Mouse (Mus musculus) hindbrain, embryonic 15.5 days (tissue): ENCODE measurements around the gene Gm3233. TPM values are rescaled to one million over a fixed set of nuclear protein-coding genes. Genes with fewer than 3 reads are reported as not detected.
"Not testable (repeated sequence)": the region's sequence is repeated elsewhere in the genome, so short reads cannot be mapped to it uniquely, and the experiment has no call there.

Source experiments
- ATAC-seq: fragments of 200-750 bp; cut with Nextera tagmentation; 2 replicates; pipeline ENCODE4 v1.8.0; 2017; ENCODE audit warnings: low read depth, moderate number of reproducible peaks, moderate TSS enrichment; ENCODE audit not compliant: low FRiP score
- H3K27ac ChIP-seq: fragments of 300-500 bp; sonication (generic); replicated peaks from 2 replicates; pipeline ENCODE4 v1.5.1; 2015; ENCODE audit warnings: mild to moderate bottlenecking, inconsistent platforms
- H3K27me3 ChIP-seq: fragments of 300-500 bp; sonication (generic); 2 replicates; pipeline ENCODE4 v1.6.1; 2015; ENCODE audit warnings: control low read depth, inconsistent platforms
- H3K36me3 ChIP-seq: fragments of 300-500 bp; sonication (generic); 2 replicates; pipeline ENCODE4 v1.6.1; 2015; ENCODE audit warnings: control low read depth, inconsistent platforms
- H3K4me1 ChIP-seq: fragments of 300-500 bp; sonication (generic); replicated peaks from 2 replicates; pipeline ENCODE4 v1.6.1; 2015; ENCODE audit warnings: control low read depth, inconsistent platforms
- H3K4me2 ChIP-seq: fragments of 300-500 bp; sonication (generic); 2 replicates; pipeline ENCODE4 v1.6.1; 2015; ENCODE audit warnings: moderate library complexity, mild to moderate bottlenecking, inconsistent platforms
- H3K4me3 ChIP-seq: fragments of 300-500 bp; sonication (generic); 2 replicates; pipeline ENCODE4 v1.5.1; 2015; ENCODE audit warnings: mild to moderate bottlenecking, inconsistent platforms
- H3K9ac ChIP-seq: fragments of 300-500 bp; sonication (generic); 2 replicates; pipeline ENCODE4 v1.6.1; 2015; ENCODE audit warnings: inconsistent platforms
- H3K9me3 ChIP-seq: fragments of 300-500 bp; sonication (generic); 2 replicates; pipeline ENCODE4 v1.6.1; 2016; ENCODE audit warnings: control low read depth, inconsistent platforms
- WGBS: fragments of 180-500 bp; shearing (Covaris S2); methylation state at CpG from one replicate; pipeline ENCODE4 v1.1.7; 2015; 5-methylcytosine and 5-hydroxymethylcytosine counted together
- polyA plus RNA-seq: library from polyadenylated mRNA; unstranded; fragments of >200 nt; fragmentation: Nextera tagmentation; extraction: Ambion mirVana; gene quantifications from 2 replicates; pipeline ENCODE4 v1.2.1, GENCODE M21; 2015

Gene Gm3233
- polyA plus RNA-seq: not detected in 2 replicates

- not testable (repeated sequence) for H3K9me3 ChIP-seq, H3K4me2 ChIP-seq, H3K9ac ChIP-seq, H3K27ac ChIP-seq, ATAC-seq, H3K36me3 ChIP-seq, H3K4me1 ChIP-seq, H3K4me3 ChIP-seq, H3K27me3 ChIP-seq
- 50% methylated on average over 1 of the region's 1 CpGs for WGBS
Measured at GRCm38 (mm10) chr10:77759582-77759981, at the start of gene Gm3233. Gene Gm3233, minus strand, starts transcription at chr10:77759682.

GRCm38 (mm10) chr10:77804095-77804494, 44.6 kb upstream of the Gm3233 start:
- Histone ChIP-seq H3K9ac (no peak overlapping the region), H3K27me3 (no peaks in the 10 kb centered on the region), H3K4me3 (no peak overlapping the region), H3K4me1 (no peaks in the 10 kb centered on the region), H3K36me3 (no peaks in the 10 kb centered on the region), H3K4me2 (no peak overlapping the region), H3K9me3 (no peaks in the 10 kb centered on the region), H3K27ac (no peak overlapping the region)
- ATAC-seq: no peak
- WGBS: 83% methylated on average over 3 of the region's 3 CpGs

GRCm38 (mm10) chr10:77798921-77799508, 39.5 kb upstream of the Gm3233 start, which contains the start of gene Gm19668:
Gene Gm19668, minus strand, starts transcription at chr10:77799133.
- WGBS: 53% methylated on average over 8 of the region's 8 CpGs
- Histone ChIP-seq H3K27me3 (no peaks in the 10 kb centered on the region), H3K4me1 (no peaks in the 10 kb centered on the region), H3K9ac (no peak within 1 kb of the TSS), H3K4me3 (no peak within 1 kb of the TSS), H3K27ac (no peak within 1 kb of the TSS), H3K36me3 (no peaks in the 10 kb centered on the region), H3K4me2 (no peak within 1 kb of the TSS), H3K9me3 (no peaks in the 10 kb centered on the region)
- no peak for ATAC-seq

GRCm38 (mm10) chr10:77798164-77798920, 38.9 kb upstream of the Gm3233 start:
- not testable (repeated sequence) for H3K4me2 ChIP-seq, H3K4me1 ChIP-seq, H3K4me3 ChIP-seq, H3K9me3 ChIP-seq, H3K9ac ChIP-seq, H3K27ac ChIP-seq, H3K36me3 ChIP-seq, ATAC-seq, H3K27me3 ChIP-seq
- 34% methylated on average over 3 of the region's 3 CpGs for WGBS

GRCm38 (mm10) chr10:77797677-77798076, 38.2 kb upstream of the Gm3233 start:
- no peaks in the 10 kb centered on the region for H3K9me3 ChIP-seq
- no peaks in the 10 kb centered on the region for H3K4me1 ChIP-seq
- H3K4me2 ChIP-seq: no peak overlapping the region
- no peak overlapping the region for H3K9ac ChIP-seq
- WGBS: 22% methylated on average over 3 of the region's 3 CpGs
- no peaks in the 10 kb centered on the region for H3K36me3 ChIP-seq
- H3K27me3 ChIP-seq: no peaks in the 10 kb centered on the region
- H3K4me3 ChIP-seq: no peak overlapping the region
- H3K27ac ChIP-seq: no peak overlapping the region
- ATAC-seq: no peak

GRCm38 (mm10) chr10:77794976-77795375, 35.5 kb upstream of the Gm3233 start, which contains the start of gene Gm9639:
Gene Gm9639, minus strand, starts transcription at chr10:77795076.
- H3K4me1 ChIP-seq: no peaks in the 10 kb centered on the region
- H3K9ac ChIP-seq: no peak within 1 kb of the TSS
- no peak within 1 kb of the TSS for H3K27ac ChIP-seq
- no peaks in the 10 kb centered on the region for H3K36me3 ChIP-seq
- no peaks in the 10 kb centered on the region for H3K27me3 ChIP-seq
- WGBS: 68% methylated on average over 2 of the region's 2 CpGs
- no peak for ATAC-seq
- no peaks in the 10 kb centered on the region for H3K9me3 ChIP-seq
- H3K4me2 ChIP-seq: no peak within 1 kb of the TSS
- no peak within 1 kb of the TSS for H3K4me3 ChIP-seq

GRCm38 (mm10) chr10:77788621-77789020, 29.1 kb upstream of the Gm3233 start:
- Histone ChIP-seq H3K27me3 (no peaks in the 10 kb centered on the region), H3K9ac (no peak overlapping the region), H3K4me1 (no peaks in the 10 kb centered on the region), H3K4me2 (no peak overlapping the region), H3K9me3 (no peaks in the 10 kb centered on the region), H3K4me3 (no peak overlapping the region), H3K36me3 (no peaks in the 10 kb centered on the region), H3K27ac (no peak overlapping the region)
- 81% methylated on average over 2 of the region's 2 CpGs for WGBS
- ATAC-seq: no peak

GRCm38 (mm10) chr10:77787876-77788275, 28.4 kb upstream of the Gm3233 start, which contains the start of gene Gm7137:
Gene Gm7137, minus strand, starts transcription at chr10:77788200.
- H3K9me3 ChIP-seq, H3K4me3 ChIP-seq, H3K36me3 ChIP-seq, H3K27ac ChIP-seq, H3K4me2 ChIP-seq, H3K9ac ChIP-seq, ATAC-seq, H3K27me3 ChIP-seq, H3K4me1 ChIP-seq: not testable (repeated sequence)
- WGBS: 44% methylated on average over 1 of the region's 1 CpGs

- WGBS: 86% methylated on average over 2 of the region's 3 CpGs
- H3K4me2 ChIP-seq, H3K9me3 ChIP-seq, H3K36me3 ChIP-seq, ATAC-seq, H3K27ac ChIP-seq, H3K27me3 ChIP-seq, H3K9ac ChIP-seq, H3K4me3 ChIP-seq, H3K4me1 ChIP-seq: not testable (repeated sequence)
Measured at GRCm38 (mm10) chr10:77783396-77783795, 23.9 kb upstream of the Gm3233 start.

GRCm38 (mm10) chr10:77782442-77782841, 23.0 kb upstream of the Gm3233 start, which contains the start of gene Gm3250:
Gene Gm3250, minus strand, starts transcription at chr10:77782542.
- H3K9ac ChIP-seq, H3K9me3 ChIP-seq, H3K27me3 ChIP-seq, ATAC-seq, H3K27ac ChIP-seq, H3K4me2 ChIP-seq, H3K4me1 ChIP-seq, H3K4me3 ChIP-seq, H3K36me3 ChIP-seq: not testable (repeated sequence)
- WGBS: 50% methylated on average over 1 of the region's 1 CpGs

GRCm38 (mm10) chr10:77776844-77777243, 17.4 kb upstream of the Gm3233 start, which contains the start of gene Gm7138:
Gene Gm7138, minus strand, starts transcription at chr10:77776944.
- H3K27me3 ChIP-seq, H3K9me3 ChIP-seq: not testable (repeated sequence)
- WGBS: 62% methylated on average over 1 of the region's 1 CpGs

GRCm38 (mm10) chr10:77772142-77772541, 12.7 kb upstream of the Gm3233 start:
- ATAC-seq: not testable (repeated sequence)
- 94% methylated on average over 2 of the region's 3 CpGs for WGBS

More at GRCm38 (mm10) chr10:77776844-77777243, 17.4 kb upstream of the Gm3233 start, which contains the start of gene Gm7138:
- not testable (repeated sequence) for H3K36me3 ChIP-seq, H3K27ac ChIP-seq, ATAC-seq, H3K4me3 ChIP-seq, H3K9ac ChIP-seq, H3K4me2 ChIP-seq, H3K4me1 ChIP-seq

More at GRCm38 (mm10) chr10:77772142-77772541, 12.7 kb upstream of the Gm3233 start:
- not testable (repeated sequence) for H3K4me3 ChIP-seq, H3K9ac ChIP-seq, H3K27me3 ChIP-seq, H3K27ac ChIP-seq, H3K4me1 ChIP-seq, H3K9me3 ChIP-seq, H3K4me2 ChIP-seq, H3K36me3 ChIP-seq
